Mouse (Mus musculus) Patski (cell line): ENCODE measurements at regions not wholly inside any gene's neighbourhood (a gene's known extent, or its start where the extent isn't known, plus 50 kb on each side); places are given as distances from the start of the nearest gene placed in this dataset.
A peak's percentile ranks its signal among the peaks of the same experiment; 100 is the strongest.
"Not testable (repeated sequence)": the region's sequence is repeated elsewhere in the genome, so short reads cannot be mapped to it uniquely, and the experiment has no call there.

Experiments
- ATAC-seq: fragments of 100-300 bp; one replicate; pipeline ENCODE4 v1.8.0; 2021
- CTCF ChIA-PET: fragments of 350-600 bp; sonication (Branson Sonifier 250); formaldehyde crosslinking; loops from one replicate; lab custom pipeline; 2022; ENCODE audit warnings: inconsistent platforms; lab: Charles Lee
- POLR2A ChIA-PET: fragments of 350-600 bp; sonication (Branson Sonifier 250); formaldehyde crosslinking; loops from one replicate; lab custom pipeline; 2022; ENCODE audit warnings: antibody characterized with exemption, inconsistent platforms; lab: Charles Lee
- DNase-seq: peaks from one replicate; pipeline ENCODE4 v3.0.0-alpha.2; 2011; ENCODE audit warnings: low read depth, low spot score
- H3K27me3 ChIP-seq: fragments of 371-371 bp; one replicate; pipeline ENCODE4 v1.5.1; 2021
- CTCF ChIP-seq: fragments of 100-300 bp; IDR thresholded peaks from one replicate; pipeline ENCODE4 v1.5.1; 2021
- in situ Hi-C: fragments of 300-500 bp; cut with MboI; formaldehyde crosslinking; loops from 3 replicates; pipeline ENCODE4 v1.11.1; 2018; ENCODE audit warnings: low pct_unique_long_range_greater_than_20kb, mixed read lengths

DNA sequence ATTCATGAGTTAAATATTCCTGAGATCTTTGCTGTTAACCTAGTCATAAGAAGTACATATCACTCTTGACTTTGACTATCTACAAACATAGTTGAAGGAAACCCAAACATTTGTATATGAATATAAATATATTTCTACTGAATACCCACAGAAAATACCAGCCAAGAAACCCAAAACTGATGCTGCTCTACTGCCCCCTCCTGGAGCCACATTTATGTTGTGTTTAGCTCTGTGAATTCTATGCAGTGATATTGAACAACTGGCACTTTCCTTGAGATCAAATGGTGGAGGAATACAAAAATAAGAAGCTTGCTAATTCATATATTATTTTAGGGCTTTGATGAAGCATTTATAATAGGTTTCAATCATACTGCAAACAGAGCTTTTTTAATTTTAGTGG is 89.7 kb upstream of the Mageb16 start:
- TF ChIP-seq CTCF: peak; percentile 35
- peaks cover 47% of the 10 kb centered on the region for H3K27me3 ChIP-seq
- ChIA-PET CTCF (no interaction called here), POLR2A (no interaction called here)
- in situ Hi-C loops: no loop called here
- no peak for ATAC-seq
- DNase-seq: no peak

DNA sequence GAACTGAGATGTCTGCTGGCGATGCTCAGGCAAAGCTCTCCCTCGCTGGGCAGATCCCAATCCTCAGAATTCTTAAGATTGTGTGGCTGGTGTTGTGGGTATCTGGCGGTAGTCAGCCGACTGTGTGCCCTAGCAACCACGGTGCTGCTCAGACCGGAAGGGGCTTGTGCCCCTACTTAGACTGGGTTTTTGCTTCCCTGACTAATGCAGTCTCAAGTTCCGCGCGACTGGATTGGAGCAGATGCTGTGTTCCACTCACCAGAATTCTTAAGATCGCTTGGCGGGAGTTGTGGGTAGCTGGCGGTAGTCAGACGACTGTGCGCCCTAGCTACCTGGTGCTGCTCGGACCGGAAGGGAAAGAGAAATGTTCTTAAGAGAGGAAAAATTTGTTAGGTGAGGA is 87.4 kb upstream of the Mageb16 start:
- in situ Hi-C loops, DNase-seq, CTCF ChIA-PET, ATAC-seq, POLR2A ChIA-PET: not testable (repeated sequence)
- peaks cover 43% of the 10 kb centered on the region for H3K27me3 ChIP-seq
